Mouse (Mus musculus) cortical plate, adult 2 months (tissue): ENCODE data around the gene Nebl. TPM values are rescaled to one million over a fixed set of nuclear protein-coding genes. Genes with fewer than 3 reads are reported as not detected.

ENCODE experiments used
- H3K27ac ChIP-seq: fragments of 200-500 bp; 2 replicates; pipeline ENCODE4 v1.5.1; 2012; ENCODE audit warnings: low read length, control low read depth, inconsistent platforms; ENCODE audit not compliant: insufficient read depth
- H3K4me1 ChIP-seq: fragments of 200-500 bp; 2 replicates; pipeline ENCODE4 v1.6.1; 2011; ENCODE audit warnings: low read length; ENCODE audit not compliant: control insufficient read depth, insufficient read depth
- H3K4me3 ChIP-seq: fragments of 200-500 bp; 2 replicates; pipeline ENCODE4 v1.5.1; 2011; ENCODE audit warnings: mild to moderate bottlenecking, low read length, control low read depth; ENCODE audit not compliant: insufficient read depth
- CTCF ChIP-seq: fragments of 200-500 bp; IDR thresholded peaks from 2 replicates; pipeline ENCODE4 v1.5.1; 2011; ENCODE audit warnings: mild to moderate bottlenecking, control low read depth, low read length; ENCODE audit not compliant: insufficient read depth; ENCODE audit errors: extremely low read depth
- POLR2A ChIP-seq: fragments of 200-500 bp; IDR thresholded peaks from 2 replicates; pipeline ENCODE4 v1.6.1; 2011; ENCODE audit warnings: mild to moderate bottlenecking, low read length, control low read depth; ENCODE audit not compliant: insufficient read depth; ENCODE audit errors: extremely low read depth
- polyA plus RNA-seq: library from polyadenylated mRNA; depleted of rRNA; stranded (reverse); fragments of >200 nt; gene quantifications from 2 replicates; pipeline ENCODE4 v1.2.3, GENCODE M21; 2012

Gene Nebl
- polyA plus RNA-seq, 1 experiment = 36.6 TPM

DNA sequence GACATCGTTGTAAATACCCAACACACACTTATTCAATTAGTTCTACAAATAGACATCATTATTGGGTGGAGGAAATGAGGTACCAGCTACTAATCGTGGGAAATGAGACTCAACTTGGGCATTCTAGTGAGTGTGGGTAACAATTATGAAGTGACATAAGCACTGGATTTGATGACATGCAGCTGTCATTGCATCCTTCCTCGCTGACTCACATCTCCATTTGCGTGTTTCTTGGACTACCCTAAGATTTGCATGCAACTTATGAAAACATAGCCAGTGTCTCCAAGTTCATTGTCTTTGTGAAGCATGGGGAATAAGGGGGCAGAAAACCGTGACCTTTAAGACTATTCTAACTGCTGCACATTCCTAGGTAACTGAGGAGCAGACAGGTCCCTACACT, 339.9 kb downstream of the Nebl start:
- TF ChIP-seq POLR2A (no peak), CTCF (no peak)
- no peaks in the 10 kb centered on the region for H3K4me1 ChIP-seq
- H3K27ac ChIP-seq = no peak overlapping the region
- no peak overlapping the region for H3K4me3 ChIP-seq

GRCm38 (mm10) chr2:17390513-17391200, 340.6 kb downstream of the Nebl start:
- Histone ChIP-seq H3K4me3 (no peak overlapping the region), H3K27ac (no peak overlapping the region), H3K4me1 (no peaks in the 10 kb centered on the region)
- TF ChIP-seq CTCF = no peak
- no peak for TF ChIP-seq POLR2A

DNA sequence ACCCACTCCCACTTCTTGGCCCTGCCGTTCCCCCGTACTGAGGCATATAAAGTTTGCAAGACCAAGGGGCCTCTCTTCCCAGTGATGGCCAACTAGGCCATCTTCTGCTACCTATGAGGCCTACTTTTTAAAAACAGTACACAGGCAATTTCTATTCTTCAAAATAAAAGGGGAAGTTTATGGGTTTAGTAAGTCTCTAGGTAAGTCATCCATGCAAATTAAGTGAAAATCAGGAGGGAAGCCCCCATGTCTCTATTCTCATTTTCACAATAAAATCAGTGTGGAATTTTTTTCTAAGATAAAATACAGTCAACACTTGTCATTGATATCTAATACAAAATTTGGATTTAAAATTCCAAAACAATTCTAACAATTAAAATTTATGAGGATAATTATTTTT, 341.4 kb downstream of the Nebl start:
- Histone ChIP-seq H3K4me3 (no peak overlapping the region), H3K27ac (no peak overlapping the region), H3K4me1 (no peaks in the 10 kb centered on the region)
- TF ChIP-seq CTCF (no peak), POLR2A (no peak)

DNA sequence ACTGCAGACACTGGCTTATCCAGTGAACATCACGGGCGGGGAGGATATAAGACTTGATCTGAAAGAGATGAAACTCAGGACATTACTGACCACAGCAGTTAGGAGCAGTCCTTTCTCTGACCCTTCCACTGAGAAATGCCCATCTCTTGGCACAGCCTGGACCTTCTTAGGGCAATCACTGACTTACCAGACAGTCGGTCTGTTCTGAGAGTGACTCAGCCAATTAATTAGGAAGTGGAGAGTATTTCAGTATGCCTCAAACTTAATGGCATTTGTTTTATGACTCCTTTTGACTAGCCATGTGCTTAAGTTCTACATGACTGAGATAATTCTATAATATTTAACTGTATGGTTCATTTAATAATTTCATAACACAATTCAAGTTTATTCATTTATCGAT, 341.9 kb downstream of the Nebl start:
- no peak overlapping the region for H3K27ac ChIP-seq
- no peaks in the 10 kb centered on the region for H3K4me1 ChIP-seq
- no peak overlapping the region for H3K4me3 ChIP-seq
- no peak for TF ChIP-seq CTCF
- TF ChIP-seq POLR2A = no peak

DNA sequence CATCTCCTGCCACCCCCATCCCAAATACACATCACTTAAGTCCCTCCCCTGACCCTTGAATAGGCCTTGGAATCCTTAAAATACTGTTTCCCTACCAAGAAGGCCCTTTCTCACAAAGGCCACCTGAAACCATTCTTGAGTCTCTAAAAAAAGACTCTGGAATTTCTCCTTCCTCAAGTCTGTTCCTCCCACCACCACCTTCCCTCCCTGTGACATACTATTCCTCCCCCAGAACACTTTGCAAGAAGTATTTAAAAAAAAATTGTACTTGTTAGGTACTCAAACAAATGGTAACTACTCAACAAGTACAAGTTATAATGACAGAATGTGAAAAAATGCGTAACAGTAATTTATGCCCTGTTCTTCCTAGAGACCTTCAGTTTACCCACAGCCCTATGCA, 349.0 kb downstream of the Nebl start:
- TF ChIP-seq CTCF (no peak), POLR2A (no peak)
- H3K4me1 ChIP-seq = peaks cover 2% of the 10 kb centered on the region; the same call in 1 of the 2 replicates
- no peak overlapping the region for H3K4me3 ChIP-seq
- H3K27ac ChIP-seq = no peak overlapping the region

DNA sequence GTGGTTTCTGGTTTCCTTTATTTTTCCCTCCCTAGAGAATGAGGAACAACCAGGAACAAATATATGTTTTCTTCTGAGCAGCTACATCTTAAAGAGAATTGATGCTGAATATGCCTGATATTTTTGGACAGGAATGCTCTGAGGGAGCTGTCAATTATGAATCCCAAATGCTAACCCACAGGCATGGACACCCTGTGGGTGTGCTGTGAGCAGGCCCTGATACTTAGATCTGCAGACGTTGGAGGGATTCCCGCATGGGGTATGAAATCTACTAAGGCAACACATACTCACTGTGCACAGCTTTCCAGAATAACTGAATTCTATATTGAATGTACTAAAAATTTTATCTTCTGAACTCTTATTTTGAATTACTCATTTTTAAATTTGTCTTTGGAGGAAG, 355.3 kb downstream of the Nebl start:
- Histone ChIP-seq H3K27ac (no peak overlapping the region), H3K4me3 (no peak overlapping the region)
- TF ChIP-seq CTCF (no peak), POLR2A (no peak)

DNA sequence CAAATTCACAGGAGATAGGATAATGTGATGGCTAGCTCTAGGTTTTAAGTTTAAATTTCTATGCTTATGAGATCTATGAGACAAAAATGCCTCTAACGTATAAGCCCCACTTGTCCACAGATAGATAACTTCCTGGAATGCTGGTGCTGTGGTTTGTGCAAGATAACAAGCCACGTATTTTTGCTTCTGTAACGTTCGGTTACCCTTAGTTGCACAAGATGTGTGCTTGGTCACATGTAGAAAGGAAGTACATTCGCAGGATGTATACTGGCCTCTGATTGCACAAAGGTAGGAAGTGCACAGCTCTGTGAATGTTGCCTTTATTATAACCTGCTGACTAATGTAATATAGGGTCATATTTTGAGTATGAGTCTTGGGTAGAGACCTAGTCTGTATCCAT, 365.6 kb downstream of the Nebl start:
- peaks cover 1% of the 10 kb centered on the region for H3K4me1 ChIP-seq
- H3K27ac ChIP-seq = no peak overlapping the region
- no peak overlapping the region for H3K4me3 ChIP-seq
- no peak for TF ChIP-seq CTCF
- no peak for TF ChIP-seq POLR2A

More for the DNA sequence above, 355.3 kb downstream of the Nebl start:
- no peaks in the 10 kb centered on the region for H3K4me1 ChIP-seq

DNA sequence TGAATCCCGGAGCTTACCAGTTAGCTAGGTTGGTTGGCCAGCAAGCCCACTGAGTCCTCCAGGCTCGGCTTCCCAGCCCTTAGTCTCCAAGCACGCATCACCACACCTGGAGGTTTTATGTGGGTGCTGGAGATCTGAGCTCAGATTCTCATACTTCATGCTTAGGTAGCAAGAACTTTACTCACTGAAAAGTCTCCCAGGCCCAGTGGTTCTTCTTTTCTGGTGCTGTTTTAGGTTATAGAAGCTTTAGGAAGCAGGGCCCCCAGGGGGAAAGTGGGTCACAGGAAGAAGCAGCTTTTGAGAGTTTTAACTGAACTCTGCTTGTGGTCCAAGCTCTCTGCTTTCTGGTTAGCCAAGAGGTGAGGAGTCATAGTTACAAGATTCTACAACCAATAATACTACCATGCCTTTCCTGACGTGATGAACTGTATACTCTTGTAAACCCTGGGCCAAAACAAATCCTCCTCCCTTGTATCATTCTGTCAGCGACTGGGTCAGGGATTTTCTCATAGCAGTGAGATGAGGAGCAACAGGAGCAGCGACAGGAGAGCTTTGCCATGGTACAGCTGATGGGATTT, 366.2 kb downstream of the Nebl start:
- H3K4me1 ChIP-seq = peaks cover 1% of the 10 kb centered on the region
- H3K4me3 ChIP-seq = no peak overlapping the region
- no peak overlapping the region for H3K27ac ChIP-seq
- TF ChIP-seq CTCF (no peak), POLR2A (no peak)

- no peak overlapping the region for H3K4me3 ChIP-seq
- TF ChIP-seq CTCF (no peak), POLR2A (no peak)
- H3K27ac ChIP-seq = no peak overlapping the region
- H3K4me1 ChIP-seq = peaks cover 1% of the 10 kb centered on the region
These were observed 367.7 kb downstream of the Nebl start for GRCm38 (mm10) chr2:17363337-17364216.

- no peak overlapping the region for H3K4me3 ChIP-seq
- TF ChIP-seq POLR2A (no peak), CTCF (no peak)
- H3K4me1 ChIP-seq = peaks cover 1% of the 10 kb centered on the region
- H3K27ac ChIP-seq = no peak overlapping the region
These were observed 369.1 kb downstream of the Nebl start for GRCm38 (mm10) chr2:17362181-17362580.
